In genomic region chr14:9242118-9242517, GRCm38 (mm10) we compare ENCODE assay signal across 22 mouse cellular contexts.
"Had no signal": no experiment of that assay in that cellular context is flagged by ENCODE, and none has a peak within 500 bp of the region (broad histone marks: within the 10 kb centered on the region; RNA-seq: fewer than 3 reads in every experiment).

No protein-coding gene starts in this region.

- H3K9me3 ChIP-seq: heart, embryonic 13.5 days; heart, embryonic 15.5 days; intestine, embryonic 15.5 days; limb, embryonic 10.5 days; limb, embryonic 12.5 days; liver, embryonic 13.5 days; liver, embryonic 15.5 days had no signal

- DNase-seq: gastrocnemius, postnatal 14 days; gastrocnemius, postnatal 36 days; heart, adult 11 months; heart, adult 2 months; heart, postnatal 14 days; heart, postnatal 36 days; kidney, adult 18-20 months; kidney, adult 8-10 months; kidney, postnatal 10 days; kidney, postnatal 25 days; kidney, postnatal 4 days; layer of hippocampus, postnatal 36 days; liver; liver, embryonic 13.5 days had no signal

- H3K4me1 ChIP-seq: heart, embryonic 15.5 days; intestine, embryonic 15.5 days; limb, embryonic 10.5 days; limb, embryonic 12.5 days; liver, embryonic 13.5 days; liver, embryonic 15.5 days had no signal

- H3K36me3 ChIP-seq: heart, embryonic 13.5 days; heart, embryonic 15.5 days; intestine, embryonic 15.5 days; limb, embryonic 10.5 days; limb, embryonic 12.5 days; liver, embryonic 13.5 days; liver, embryonic 15.5 days had no signal

- H3K27me3 ChIP-seq: heart, embryonic 13.5 days; heart, embryonic 15.5 days; intestine, embryonic 15.5 days; limb, embryonic 12.5 days; liver, embryonic 13.5 days; liver, embryonic 15.5 days had no signal

- H3K4me3 ChIP-seq: heart, adult 2 months; heart, embryonic 13.5 days; heart, embryonic 15.5 days; intestine, embryonic 15.5 days; layer of hippocampus, adult 2 months; limb, embryonic 10.5 days; limb, embryonic 12.5 days; liver, embryonic 13.5 days; liver, embryonic 15.5 days had no signal

- H3K27ac ChIP-seq: heart, adult 2 months; heart, embryonic 13.5 days; heart, embryonic 15.5 days; hindbrain, embryonic 14.5 days; intestine, embryonic 15.5 days; layer of hippocampus, adult 2 months; limb, embryonic 10.5 days; limb, embryonic 12.5 days; liver, embryonic 13.5 days; liver, embryonic 15.5 days had no signal

- H3K9ac ChIP-seq: heart, embryonic 13.5 days; heart, embryonic 15.5 days; hindbrain, embryonic 14.5 days; intestine, embryonic 15.5 days; limb, embryonic 12.5 days; liver, embryonic 13.5 days; liver, embryonic 15.5 days had no signal
